Mouse (Mus musculus): ENCODE results near the gene Layn. TPM values are rescaled to one million over a fixed set of nuclear protein-coding genes. Genes with fewer than 3 reads are reported as not detected.
A peak's percentile ranks its signal among the peaks of the same experiment; 100 is the strongest.

Gene Layn
- total RNA-seq (2021) (1 to 10 TPM; 5.8 to 9.1 TPM), polyA plus RNA-seq (2012; rRNA removed) (1.2 and 2.8 TPM in 2 replicates)
- long read RNA-seq, partial matches to known transcripts = 0 of 5 reads
- long read RNA-seq, other reads (novel, unspliced or antisense) = 3 of 5 reads

DNA sequence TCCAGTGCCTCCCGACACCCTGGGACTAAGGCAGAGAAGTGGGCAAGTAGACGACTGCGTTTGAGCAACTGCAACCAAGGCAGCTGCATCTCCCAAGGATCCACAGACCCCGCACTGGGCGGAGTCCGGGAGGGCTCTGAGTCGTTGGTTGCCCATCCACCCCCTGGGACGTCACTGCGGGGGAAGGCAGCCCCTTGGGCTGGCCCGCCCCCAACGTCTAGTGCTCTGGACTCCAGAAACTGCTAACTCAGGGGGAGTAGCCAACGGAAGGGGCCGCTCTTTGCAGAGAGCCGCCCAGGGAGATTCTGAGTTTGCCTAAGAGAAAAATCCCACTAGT, at the start of gene Layn:
TSS of gene Layn (minus strand) at position 116 of the 337 bp plus-strand sequence.
- peak; percentile 86 for DNase-seq

DNA sequence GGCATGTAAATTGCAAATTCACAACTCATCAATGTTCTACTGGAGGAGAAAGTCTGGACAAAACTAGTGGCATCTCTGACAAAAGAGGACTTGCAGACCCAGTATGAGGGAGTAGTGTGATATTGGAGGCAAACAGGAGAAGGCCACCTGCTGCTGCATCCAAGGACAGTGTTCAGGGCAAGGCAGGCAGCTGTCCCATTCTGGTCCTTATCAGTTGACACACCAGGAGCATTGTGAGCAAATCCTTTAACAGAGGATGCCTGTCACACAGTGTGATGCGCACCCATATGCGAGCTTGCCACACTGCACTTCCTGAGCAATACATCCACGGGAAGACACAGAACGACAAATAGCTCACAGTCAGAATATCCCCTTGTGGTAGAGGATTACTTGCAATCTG, 37.9 kb upstream of the Layn start:
- no peak for DNase-seq

DNA sequence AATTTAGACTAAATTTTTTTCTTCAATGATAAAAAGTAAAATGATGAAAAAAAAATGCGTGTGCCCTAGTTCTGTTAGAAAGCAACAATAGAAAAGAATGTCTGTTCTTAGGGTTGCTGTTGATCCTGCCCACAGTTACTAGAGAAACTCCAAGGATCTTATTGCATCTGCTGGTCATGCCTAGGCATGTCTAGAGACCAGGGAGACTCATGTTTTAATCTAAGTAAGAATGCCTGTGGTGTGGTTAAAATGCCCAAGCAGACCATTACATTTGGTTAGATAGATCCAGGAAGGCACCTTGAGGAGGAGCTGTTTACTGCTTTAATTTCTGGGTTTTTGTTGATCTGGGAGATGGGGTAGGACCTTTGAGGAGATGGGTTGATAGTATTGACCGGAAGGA, 28.9 kb upstream of the Layn start:
- no peak for DNase-seq

DNA sequence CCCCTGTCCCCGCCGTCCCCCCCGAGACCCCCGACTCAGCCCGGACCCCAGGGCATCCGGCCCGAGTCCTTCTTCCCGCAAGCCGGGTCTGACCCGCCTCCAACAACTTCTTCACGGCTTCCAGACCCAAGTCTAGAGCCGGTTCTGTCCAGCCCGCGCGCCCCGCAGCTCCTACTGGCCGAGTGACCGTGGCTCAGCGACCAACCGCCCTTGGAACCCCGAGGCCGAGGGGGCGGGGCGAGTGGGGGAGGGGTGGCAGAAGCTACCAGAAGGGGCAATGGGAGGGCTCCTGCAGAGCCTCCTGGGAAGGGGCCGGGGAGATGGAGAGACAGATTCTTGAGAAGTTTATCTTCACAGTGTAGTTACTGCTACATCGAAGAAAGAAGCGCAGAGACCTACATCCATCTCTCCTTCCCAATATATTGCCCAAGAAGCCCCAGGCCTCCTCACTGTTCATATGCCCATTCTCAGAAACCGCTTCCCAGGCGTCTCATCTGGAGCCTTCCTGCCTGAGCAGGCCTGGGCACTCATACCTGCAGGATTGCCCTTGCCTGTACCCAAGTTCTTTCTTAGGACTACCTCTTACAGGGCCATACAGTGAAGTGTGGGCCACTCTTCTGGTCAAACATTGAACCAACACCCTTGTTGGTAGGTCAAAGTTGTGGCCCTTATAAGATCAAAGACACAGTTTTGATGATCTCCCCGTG, 27.1 kb upstream of the Layn start:
- peak; percentile 70 for DNase-seq

DNA sequence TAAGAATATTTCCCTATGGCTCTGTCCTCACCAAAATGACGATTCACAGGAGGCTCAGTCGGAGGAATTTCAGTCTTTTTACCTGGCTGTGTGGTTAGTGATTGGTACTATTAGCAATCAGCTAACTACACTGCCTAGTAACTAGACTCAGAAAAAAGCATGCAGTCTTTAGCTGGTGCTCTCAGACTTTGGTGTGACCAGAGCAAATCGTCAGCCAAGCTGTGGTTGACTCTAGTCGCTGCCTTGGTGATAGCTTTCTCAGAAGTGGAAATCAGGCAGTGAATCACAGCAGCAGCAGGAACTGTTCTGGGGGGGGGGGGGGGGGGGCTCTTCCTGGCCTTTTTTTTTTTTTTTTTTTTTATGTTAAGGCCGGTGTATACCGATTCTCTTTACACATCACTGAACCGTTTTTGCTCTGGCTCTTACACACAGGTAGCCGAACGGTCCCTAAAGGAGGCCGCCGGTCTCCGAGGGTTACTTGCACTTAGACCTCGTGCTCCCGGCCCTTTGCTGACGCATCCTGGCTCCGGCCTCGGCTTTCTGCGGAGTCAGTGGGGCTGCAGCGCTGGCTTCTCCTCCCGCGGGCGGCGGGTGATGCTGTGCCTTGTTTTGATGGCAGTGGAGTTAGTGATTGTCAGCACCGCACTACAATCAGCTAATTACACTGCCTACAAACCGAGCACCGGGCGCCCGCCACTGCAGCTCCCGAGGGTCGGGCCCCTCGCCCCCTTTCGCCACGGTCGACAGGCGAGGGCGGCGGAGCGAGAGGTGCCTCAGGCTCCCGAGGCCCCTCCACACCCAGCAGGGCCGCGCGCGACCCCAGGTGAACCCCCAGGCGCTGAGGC, 26.3 kb upstream of the Layn start:
- DNase-seq = peak; percentile 85

DNA sequence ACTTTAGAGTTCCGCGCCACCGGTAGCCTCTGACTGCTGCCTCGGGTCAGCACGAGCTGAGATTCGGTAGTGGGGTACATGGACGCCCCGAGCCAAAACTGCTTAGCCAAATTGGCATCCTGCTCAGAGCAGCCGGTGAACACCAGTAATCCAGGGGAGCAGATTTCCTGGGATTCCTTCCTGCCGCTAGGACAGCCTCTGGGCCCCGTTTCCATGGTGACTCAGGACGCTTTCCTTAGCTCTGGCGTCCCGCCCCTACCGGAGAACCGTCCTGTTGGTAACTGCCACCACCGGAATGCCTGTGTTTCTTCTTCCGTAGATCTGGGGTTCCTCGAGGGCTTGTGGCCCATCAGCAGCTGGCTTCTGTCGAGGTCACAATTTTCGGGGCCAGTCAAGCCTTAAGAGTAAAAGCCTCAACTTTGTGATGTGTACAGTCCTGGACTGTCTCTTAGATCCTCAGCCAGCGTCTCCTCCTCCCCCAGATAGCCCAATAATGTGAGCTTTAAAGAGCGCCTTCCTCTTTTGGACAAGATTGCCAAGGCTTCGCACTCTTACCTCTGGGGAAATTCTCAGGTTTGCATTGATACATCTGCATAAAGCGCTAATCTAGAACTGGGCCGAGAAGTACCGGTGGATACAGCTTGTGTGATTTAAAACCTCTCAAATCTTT, 25.0 kb upstream of the Layn start, which contains the start of gene 4833427G06Rik:
TSS of gene 4833427G06Rik (minus strand) at position 323 of the 670 bp plus-strand sequence.
- DNase-seq = peak; percentile 86

DNA sequence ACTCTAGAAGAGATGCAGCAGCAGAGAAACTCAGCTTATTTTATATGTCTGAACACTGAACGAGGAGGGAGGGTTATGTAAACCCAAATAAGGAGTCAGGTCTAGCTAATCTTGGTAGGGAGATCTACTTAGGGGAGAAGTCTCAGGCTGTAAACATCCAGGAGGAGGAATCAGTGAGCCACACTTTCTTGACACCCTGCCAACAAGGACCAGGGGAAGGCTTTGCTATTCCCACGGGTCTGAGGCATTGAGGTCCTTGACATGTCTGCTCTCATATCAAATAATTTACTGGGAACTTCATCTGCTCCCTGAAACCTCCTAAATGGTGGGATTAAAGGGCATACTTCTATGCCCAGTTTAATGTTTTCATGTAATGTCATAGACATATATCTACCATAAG, 19.4 kb upstream of the Layn start:
- DNase-seq = peak; percentile 75

DNA sequence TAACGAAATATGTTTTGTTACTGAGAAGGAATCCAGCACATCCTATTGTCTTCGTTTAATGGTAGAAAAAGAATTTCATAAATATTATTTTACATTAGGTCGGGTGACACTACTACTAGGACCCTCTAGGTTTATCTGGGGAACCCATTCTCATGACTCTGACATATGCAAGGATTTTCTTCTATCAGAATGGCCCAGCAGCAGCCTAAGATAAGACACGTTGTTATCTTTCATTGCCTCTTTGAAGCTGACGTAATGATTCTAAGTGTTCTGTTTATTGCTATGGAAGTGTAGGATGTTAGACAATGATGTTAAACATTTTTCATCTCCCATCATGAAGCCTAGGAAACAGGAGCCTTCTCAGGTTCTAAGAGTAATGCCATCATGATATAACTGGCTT, 16.8 kb upstream of the Layn start:
- DNase-seq = no peak

DNA sequence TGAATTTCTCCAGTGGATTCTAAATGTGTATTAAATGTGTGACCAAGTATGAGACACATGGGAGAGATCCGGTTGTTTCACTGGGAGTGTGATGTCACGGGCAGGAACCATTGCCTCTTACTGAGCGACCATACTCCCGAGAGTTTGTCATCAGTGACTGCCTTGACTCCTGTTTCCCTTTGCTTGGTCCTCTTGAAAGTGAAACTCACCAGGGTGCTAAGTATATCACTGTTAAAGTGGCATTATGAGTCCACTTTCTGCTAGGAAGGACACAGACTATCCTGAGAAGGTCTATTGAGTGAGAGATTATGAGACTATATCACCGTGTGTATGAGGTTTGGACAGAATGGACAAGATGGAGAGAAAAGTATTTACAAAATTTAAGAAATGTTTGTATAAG, 4.7 kb upstream of the Layn start:
- DNase-seq = no peak

DNA sequence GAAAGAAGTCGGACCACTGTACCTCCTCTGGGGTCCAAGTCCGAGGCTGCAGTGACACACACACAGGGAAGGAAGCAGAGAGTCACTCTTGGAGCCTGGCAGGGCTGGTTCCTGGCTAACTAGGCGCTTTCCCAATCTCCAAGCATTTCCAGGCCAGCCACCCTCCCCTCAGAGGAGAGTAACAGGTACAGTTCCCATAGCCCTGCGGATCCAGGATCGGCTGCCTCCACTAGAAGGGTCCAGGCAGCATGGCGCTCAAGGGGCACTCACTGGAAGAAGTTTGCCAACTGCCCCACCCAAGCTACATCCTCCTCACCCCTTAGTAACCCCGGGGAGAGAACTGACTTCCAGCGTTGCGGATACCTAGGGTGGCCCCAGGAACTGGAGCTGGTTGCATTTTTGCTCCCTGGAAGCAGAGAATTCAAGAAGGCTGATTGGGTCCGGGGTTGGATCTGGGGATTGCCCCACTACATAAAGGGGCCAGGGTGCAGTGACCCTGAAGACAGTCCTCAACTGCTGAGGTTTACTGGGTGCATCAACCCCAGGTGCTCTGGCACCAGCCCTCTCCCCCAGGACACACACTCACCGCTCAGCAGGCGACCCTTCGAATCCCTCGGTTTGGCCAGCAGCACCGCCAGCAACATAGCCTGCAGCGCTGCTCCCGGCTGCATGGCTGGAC, 455 bp downstream of the Layn start:
- DNase-seq = peak; percentile 29

DNA sequence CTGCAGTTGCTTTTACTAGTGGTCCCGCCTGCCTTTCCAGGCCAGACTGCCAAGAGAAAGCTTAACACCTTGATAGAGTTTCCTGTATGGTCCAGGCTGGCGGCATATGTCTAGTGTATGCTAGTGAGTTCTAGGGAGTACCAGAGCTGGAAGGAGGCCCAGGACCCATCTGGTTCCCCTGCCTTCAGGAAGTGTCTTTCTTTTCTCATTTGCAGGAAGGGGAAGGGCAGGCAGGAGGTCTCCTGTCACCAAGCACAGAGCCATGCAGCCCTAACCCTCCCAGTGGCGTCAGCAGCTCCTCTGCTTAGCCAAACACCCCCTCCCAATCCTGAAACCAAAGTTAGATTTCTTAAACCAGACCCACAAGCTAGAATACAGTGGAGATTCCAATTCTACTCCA, 1.1 kb downstream of the Layn start:
- peak; percentile 27 for DNase-seq

DNA sequence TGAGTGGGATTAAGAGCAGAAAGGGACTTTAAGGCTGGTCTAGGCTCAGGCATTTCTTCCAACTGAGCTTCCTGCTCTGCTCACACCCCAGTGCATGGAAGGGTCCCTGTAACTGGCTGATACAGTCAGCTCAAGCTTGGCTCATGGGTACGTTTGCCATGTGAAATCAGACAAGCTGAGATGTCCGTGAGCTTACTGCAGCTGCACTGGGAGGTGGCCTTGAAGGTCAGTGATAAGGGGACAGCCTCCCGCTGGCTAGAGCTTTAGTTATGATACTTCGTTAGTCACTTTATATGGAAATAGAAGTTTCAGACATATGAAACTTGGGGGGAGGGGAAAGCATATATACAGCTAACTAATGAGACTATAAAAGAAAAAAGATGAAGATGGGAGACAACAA, 6.1 kb downstream of the Layn start:
- DNase-seq = peak; percentile 49

DNA sequence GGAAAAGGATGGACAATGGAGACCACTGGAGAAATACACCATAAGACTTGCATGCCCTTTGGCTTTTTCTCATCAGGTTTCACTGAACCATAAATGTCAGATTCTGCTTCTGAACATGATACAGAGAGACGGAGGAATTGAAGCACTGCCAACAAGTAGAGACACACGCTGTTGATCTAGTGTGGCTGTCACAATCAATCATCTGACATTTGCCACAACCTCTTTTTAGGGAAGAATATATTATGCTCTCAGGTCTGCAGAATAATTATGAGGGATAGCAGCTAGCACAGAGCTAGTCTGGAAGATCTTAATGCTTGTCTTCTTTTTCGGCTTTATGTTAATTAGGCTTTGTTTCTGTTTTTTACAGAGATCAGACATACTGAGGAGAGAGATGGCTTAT, 8.7 kb downstream of the Layn start:
- DNase-seq = no peak

DNA sequence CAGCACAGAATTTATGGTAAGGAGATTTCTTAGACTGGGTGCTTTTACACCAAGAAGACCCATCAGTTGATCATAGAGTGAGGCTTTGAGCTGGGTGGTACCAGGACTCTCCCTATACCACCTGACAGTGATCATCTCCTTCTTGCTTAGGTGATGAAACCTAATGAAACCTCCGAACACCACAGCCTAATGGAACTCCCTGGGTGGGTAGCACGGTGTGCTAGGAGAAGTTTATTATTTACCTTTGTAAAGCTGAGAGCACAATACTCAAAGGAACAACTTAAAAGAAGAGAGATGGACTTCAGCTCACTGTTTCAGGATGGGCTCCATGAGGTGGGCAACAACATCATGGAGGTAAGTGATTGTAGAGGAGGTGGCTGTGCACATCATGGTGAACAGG, 16.3 kb downstream of the Layn start, which contains the start of gene Btg4:
TSS of gene Btg4 (plus strand) at position 301 of the 400 bp plus-strand sequence.
- DNase-seq = no peak

DNA sequence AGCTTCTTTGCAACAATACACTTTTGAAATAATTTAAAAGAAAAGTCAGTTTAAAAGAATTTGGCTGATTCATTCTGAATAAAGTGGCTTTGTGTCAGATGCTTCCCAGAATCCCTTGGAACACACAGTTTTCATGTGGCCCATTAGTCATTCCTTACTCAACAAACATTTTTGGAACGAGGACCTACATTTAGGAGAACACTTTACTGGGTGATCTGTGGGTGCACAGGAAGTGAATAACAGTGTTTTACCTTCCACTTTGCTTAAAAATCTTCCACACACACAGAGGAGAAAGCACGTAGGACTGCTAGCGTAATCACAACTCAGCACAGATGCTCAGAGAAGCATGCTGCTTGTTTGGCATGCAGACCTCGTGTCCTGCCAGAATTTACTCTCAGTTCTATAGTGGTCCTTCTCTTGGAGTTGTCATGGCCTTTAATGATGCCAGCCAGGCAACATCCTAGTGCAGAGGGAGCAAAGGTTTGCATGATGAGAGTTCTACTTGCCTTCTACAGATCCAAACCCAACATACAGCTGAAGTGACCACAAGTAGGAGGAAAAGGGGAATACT, 17.9 kb downstream of the Layn start:
- DNase-seq = peak; percentile 26

DNA sequence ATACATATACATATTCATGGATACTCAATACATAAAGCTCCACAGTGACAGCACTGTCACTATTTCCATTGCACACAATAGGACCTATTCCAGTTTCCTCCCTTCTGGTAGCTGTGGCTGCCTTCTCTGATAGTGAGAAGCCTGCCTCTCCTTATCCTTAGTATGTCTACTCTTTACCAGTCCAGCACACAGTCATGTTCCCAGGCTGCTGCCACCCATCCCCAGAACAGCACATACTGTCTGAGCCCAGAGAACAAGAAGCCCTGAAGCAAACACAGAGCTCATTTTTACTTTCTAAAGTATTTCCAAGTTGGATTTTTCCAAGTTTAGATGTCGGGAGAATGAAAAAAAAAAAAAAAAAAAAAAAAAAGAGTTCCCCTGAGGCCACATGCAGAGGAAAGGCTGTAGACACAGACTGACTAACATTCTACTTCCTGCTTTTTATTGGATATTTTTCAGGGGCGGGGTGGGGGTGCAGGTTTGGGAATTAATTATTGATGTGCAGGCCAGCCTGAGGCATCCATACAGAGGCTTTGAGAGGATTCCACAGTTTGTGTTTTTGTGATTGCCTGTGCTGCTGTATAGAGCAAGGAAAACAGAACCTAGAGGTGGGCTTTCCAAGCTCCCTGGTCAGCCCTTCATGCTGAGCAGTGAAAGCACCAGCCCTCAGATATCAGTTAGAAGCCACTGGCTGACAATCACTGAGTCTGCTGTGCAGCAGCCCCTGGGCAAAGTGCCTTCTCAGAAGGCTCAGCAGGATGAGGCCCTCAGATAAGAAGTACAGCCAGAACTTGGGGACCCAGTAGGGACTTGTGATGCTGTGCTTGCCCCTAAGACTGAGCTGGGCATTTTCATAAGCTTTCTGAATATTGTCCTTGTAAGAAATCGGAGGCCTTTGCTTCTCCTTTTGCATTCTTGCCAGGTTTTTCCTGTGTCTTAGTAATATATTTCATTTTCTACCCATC, 20.3 kb downstream of the Layn start:
- no peak for DNase-seq

DNA sequence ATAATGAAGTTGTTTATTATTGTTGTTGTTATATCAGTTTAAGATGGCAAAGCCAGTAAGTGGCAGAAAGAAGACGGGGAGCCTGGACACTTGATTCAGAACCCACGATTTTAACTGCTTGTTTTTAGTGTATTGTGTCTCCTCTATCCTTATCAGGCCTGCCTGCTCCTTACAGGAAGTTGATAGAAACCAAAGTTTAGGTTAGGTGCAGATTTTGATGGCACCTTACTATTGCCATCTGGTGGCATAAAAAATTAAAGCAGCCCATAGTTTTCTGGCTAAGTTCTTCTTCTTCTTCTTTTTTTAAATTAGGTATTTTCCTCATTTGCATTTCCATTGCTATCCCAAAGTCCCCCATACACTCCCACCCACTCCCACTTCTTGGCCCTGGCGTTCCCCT, 24.7 kb downstream of the Layn start:
- no peak for DNase-seq

DNA sequence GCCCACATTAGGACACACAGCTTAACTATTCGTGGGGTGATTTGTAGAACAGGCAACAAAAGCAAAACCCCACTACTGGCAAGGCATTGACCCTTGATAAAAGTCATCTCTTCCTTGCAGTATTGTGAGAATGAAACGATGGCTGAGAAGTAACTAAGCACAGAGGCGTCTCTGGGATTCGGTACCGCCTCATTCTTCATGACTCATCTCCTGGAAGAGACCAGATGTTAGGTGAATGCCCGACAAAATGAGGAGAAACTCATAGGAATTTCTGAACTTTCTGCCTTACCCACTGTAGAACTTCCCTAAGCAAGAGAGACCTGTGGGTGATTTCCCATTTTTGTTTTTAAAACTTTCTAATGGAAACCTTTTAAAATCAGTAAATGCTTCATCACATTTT, 34.8 kb downstream of the Layn start:
- DNase-seq = no peak

DNA sequence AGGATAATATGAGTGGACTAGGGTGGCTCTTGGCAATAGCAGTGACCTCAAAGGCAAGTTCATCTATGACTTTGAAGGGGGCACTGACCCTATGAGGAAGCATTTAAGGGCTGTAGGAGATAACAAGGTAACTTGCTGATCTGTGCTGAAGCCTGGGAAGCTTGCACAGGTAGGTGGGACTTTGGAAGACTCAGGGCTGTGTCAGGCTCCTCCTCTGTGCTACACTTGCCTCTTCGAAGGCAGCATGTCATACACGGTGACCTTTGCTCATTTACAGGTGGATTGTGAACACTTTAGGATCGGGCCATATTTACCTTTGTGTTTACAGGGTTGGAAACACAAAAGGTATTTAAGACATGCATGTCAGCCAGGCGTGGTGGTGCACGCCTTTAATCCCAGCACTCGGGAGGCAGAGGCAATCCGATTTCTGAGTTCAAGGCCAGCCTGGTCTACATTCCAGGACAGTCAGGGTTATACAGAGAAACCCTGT, 35.4 kb downstream of the Layn start:
- DNase-seq = no peak

DNA sequence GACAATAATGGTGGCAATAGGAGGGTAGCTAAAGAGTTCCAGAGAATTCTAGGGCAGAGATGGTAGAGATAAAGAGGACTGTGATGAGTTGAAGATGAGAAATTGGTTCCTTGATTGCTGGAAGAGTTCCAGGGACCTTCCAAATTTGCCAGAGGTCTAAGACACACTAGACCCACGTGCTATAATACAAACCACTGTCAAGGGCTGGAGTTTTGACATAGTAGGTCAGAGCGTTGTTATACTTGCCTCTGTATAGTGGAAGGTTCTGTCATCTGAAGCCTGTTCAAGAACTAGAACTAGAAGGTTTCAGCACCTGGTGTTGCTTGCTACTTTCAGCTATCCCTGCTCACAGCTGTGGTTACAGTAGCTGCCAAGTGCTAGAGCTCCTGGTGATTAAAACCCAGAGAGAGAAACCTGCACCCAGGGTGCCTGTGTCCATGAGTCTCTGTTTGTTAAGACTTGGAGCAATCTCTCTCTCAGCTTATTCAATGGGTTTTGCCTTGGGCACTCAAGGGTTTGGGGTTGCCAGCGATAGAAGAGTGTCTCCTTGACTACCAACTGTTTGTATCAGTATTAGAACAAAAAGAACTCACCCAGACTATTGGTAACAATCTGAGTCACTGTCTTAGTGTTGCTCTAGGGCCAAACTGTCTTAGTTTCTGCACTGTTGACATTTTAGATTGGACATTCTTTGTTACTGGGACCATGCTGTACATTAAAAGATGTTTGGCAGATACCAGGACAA, 43.9 kb downstream of the Layn start:
- DNase-seq = no peak

Data from adrenal gland, adult 2 months (tissue).